Mouse (Mus musculus): Measurements from ENCODE around the gene Rsf1.

- TF ChIP-seq CTCF (IDR thresholded peaks at IDR 0.05; ENCODE audit: low read depth, low read length): no peak
- TF ChIP-seq POLR2A (IDR thresholded peaks at IDR 0.05; ENCODE audit: insufficient read depth, low read length): no peak
- TF ChIP-seq EP300 (IDR thresholded peaks at IDR 0.05; ENCODE audit: insufficient read depth, low read depth, low read length): no peak
Observed at GRCm38 (mm10) chr7:97700173-97700572, 120.5 kb downstream of the Rsf1 start.
